Mouse (Mus musculus) retina, postnatal 1 day (tissue): ENCODE measurements around the gene Cd68.
"Not testable (repeated sequence)": the region's sequence is repeated elsewhere in the genome, so short reads cannot be mapped to it uniquely, and the experiment has no call there.

Experiments
- DNase-seq: peaks from one replicate; pipeline ENCODE4 v3.0.0-alpha.2; 2012

The Cd68 gene

DNA sequence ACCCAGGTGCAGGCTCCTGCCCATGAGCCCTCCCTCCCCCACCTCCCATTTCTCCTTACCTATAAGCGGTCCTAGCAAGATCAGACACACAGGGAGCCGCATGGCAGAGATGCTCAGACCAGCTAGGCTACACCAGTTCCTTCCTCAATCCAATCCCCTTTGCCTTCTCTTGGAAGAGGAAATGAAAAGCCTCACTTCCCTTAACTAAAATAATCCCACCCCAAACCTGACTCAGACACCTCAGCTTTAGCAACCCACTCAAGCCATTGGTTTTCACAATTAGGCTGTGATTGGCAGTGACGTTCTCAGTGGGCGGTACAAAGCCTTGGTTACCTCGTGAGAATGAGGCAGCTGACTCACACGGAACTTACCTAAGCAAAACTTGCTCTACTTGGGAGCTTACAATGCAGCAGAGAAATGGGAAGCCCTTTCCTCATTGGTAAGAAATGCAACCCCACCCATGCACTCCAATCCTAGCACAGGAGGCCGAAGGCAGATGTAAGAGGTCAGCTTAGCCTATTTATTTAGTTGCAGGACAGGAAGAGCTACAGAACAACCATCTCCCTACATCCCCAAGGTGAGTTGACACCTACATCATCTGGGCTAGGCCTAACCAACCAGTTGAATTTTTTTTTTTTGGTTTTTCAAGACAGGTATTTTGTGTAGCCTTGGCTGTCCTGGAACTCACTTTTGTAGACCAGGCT lies at the start of gene Cd68:
Gene Cd68, minus strand, starts transcription at position 193 of the 704 bp plus-strand sequence.
- peak; percentile 36 for DNase-seq

- peak; percentile 42 for DNase-seq
Observed at GRCm38 (mm10) chr11:69715482-69715881, 49.5 kb upstream of the Cd68 start.

- peak; percentile 54 for DNase-seq
Observed at GRCm38 (mm10) chr11:69714636-69715329, 48.8 kb upstream of the Cd68 start.

GRCm38 (mm10) chr11:69712954-69713672 lies 47.2 kb upstream of the Cd68 start:
- no peak for DNase-seq

DNA sequence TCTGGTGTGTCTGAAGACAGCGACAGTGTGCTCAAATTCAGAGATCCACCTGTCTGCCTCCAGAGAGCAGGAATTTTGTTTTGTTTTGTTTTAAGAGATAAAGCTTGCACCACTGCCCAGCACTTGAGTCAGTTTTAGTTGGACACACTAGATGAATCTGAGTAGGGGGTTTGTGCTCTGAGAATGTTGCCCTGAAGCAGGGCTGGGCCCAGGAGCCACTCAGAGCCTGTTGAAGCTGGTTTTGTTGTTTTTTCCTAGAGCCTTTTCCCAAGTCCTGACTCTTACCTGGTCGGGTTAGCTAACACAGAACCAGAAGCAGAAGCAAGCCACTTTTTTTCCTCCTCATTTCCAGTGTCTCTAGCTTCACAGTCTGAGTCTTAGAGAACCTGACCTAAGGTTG lies 45.1 kb upstream of the Cd68 start:
- DNase-seq, result no peak

DNA sequence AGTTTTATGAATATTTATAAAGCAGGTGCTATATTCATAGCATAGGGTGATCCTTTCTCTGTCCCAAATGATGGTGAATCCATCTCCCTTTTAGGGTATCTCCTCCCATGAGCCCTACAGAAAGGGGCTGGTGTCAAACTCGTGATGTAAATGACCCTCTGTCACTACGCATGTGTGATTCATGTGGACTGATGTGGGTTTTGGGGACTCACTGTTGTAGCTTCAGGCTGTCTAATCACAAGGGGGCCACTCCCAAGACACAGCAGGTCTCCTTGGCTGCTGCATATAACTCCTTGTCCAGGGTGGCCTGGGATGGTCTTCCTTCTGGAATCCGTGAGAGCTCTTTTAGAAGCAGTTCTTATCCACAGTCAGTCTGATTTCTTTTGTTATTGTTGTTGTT lies 44.5 kb upstream of the Cd68 start:
- DNase-seq, result no peak

GRCm38 (mm10) chr11:69709554-69710446 lies 43.8 kb upstream of the Cd68 start:
- DNase-seq, result no peak

- no peak for DNase-seq
Observed at GRCm38 (mm10) chr11:69708614-69709265, 42.8 kb upstream of the Cd68 start.

- DNase-seq, result no peak
Observed at GRCm38 (mm10) chr11:69707873-69708381, 42.0 kb upstream of the Cd68 start.

DNA sequence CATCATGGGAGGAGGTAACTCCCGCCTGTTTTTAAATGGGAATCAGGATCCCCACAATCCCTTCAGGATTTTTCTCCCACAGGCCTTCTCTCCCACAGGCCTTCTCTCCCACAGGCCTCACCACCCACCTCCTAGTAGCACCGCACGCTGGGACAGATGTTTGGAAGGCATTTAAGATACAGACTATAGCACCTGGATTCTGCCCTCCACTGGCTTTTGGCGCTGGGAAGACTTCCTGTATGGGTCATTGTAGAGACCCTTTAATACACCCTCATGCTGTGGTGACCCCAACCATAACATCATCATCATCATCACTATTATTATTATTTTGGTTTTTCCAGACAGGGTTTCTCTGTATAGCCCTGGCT lies 41.5 kb upstream of the Cd68 start:
- DNase-seq, result no peak

DNA sequence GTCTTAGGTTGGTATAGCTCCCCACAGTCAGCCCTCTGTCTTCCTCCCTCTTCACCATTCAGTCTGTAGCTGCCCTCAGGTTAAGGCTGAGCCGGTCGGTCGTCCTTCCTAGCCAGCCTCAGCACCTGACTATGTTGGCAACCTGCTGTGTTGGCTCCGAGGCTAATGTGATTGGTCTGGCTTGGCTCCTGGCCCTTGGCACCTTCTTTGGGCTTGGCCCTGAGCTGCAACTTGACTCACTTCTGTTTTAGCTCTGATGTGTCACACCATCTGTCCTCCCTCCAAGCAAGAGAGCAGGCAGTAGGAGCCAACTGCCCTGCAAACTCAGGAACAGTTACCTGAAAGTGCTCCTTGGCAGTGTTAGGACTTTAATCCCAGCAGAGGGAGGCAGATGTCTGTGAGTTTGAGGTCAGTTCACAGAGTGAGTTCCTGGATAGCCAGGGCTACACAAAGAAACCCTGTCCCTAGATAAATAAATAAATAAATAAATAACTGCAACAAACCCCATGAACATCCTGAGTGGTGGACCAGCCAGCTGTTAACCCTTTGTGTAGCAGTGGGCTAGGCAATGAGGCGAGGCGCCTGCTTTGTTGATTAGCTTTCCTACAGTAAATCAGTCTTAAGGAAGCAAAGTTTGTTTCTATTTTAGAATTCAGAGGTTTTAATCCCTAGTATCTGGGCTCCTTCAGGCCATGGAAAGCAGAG lies 41.0 kb upstream of the Cd68 start:
- no peak for DNase-seq

GRCm38 (mm10) chr11:69704613-69705010 lies 38.7 kb upstream of the Cd68 start:
- DNase-seq, result no peak

DNA sequence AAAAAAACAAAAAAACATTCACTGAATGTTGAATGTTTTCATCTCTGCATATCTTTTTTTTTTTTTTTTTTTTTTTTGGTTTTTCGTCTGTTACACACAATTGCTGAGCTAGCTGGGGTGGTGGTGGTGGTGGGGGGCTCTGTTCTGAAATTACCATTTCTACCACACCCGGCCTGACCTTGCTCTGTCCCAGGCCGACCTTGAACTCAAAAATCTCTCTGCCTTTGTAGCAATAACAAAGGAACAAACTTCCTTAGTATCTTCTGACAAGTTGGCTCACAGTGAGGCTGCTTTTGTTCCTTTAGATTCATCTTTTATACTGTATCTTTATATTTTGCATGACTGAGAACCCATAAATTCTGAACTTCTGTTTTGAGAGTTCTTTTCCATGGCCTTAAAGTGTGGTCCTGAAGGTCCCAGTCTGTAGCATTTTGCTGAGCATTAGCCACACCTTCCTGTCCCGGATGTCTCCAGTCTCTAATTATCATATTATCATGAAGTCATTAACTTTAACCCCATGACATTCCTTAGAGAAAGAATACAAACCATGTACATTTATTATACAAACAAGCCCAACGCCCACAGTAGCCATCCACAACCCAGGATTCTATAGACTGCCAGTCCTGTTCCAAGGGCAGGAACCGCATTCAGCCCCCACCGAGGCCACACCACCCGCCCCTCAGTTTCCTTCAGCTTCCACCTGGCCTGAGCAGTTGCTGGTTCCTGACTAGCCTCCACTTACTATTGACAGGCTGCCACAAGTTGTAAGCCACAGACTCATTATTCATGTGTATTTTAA lies 38.1 kb upstream of the Cd68 start:
- no peak for DNase-seq

GRCm38 (mm10) chr11:69703381-69703780 lies 37.4 kb upstream of the Cd68 start:
- not testable (repeated sequence) for DNase-seq

GRCm38 (mm10) chr11:69702886-69703285 lies 36.9 kb upstream of the Cd68 start:
- not testable (repeated sequence) for DNase-seq

DNA sequence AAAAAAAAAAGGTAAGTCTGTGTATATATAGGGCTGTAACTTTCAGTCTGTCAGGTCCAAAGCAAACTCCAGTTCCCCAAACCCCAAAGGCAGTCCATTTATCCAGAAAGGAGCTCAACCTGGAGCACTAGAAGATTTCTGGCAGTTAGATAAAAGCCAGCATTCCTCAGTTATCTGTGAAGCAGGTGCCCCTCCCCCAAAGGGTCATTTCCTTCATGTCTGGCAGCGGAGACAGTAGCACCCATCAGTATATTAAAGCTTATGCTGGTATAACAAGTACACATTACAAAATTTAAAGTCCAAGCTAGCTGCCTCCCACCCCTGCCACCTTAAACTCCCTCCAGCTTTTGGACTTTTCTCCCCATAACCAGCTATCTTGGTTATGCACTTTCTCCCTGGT lies 33.6 kb upstream of the Cd68 start:
- DNase-seq, result no peak

- no peak for DNase-seq
Observed at GRCm38 (mm10) chr11:69698574-69698973, 32.6 kb upstream of the Cd68 start.

- no peak for DNase-seq
Observed at GRCm38 (mm10) chr11:69697396-69697795, 31.4 kb upstream of the Cd68 start.

DNA sequence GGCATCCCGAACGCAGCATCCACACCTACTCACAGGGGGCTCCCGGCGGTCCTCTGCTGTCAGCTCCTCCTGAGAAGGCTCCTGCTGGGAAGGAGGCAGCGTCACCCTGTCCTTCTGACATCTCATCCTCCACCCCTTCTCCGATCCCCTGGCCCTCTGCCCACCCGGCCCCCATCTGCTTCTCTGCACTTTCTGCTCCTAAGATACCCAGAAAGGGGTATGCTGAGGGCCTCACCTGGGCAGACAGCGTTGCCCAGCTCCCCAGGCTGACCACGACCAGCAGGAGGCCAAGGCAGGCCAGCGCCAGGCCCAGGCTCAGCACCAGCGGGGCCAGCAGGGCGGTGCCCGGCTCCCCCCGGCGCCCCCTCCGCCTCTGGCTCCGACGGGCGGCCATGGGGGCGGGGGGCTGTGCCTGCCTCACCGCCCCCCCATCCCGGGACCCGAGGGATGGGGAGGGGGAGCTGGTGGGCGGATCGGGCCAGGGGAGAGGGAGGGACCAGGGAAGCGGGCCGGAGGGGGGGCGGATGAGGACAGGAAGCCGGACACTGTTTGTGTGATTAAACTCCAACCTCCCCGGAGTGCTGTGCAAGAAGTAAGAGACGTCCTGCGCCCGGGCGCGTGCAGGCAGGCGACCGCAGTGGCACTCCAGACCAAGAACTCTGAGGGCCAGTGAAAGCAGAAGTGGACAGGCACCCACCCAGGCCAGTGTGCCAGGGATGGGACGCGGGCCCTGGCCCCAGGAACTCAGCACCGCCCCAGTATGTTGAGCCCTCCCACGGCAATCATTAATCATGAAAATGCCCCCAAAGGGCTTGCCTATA lies 29.6 kb upstream of the Cd68 start, which contains the start of the genes Tnfsf12 and Tnfsfm13:
Gene Tnfsf12, minus strand, starts transcription at position 489 of the 821 bp plus-strand sequence.
Gene Tnfsfm13, minus strand, starts transcription at position 738 of the 821 bp plus-strand sequence.
- peak; percentile 73 for DNase-seq

GRCm38 (mm10) chr11:69695046-69695360 lies 29.1 kb upstream of the Cd68 start:
- no peak for DNase-seq
